Mouse (Mus musculus): ENCODE measurements around the gene Ubac2. TPM values are rescaled to one million over a fixed set of nuclear protein-coding genes. Genes with fewer than 3 reads are reported as not detected.
"Not testable (repeated sequence)": the region's sequence is repeated elsewhere in the genome, so short reads cannot be mapped to it uniquely, and the experiment has no call there.

Gene Ubac2
- total RNA-seq, 2 experiments from 2014 or later = 14.0 to 16.6 TPM

GRCm38 (mm10) chr14:122061376-122061775 is 183.0 kb downstream of the Ubac2 start:
- no peak for ATAC-seq (replicated peaks; ENCODE audit: low FRiP score, low TSS enrichment, poor library complexity, severe bottlenecking)

- ATAC-seq (replicated peaks; ENCODE audit: low FRiP score, low TSS enrichment, poor library complexity, severe bottlenecking) = no peak
These were observed 184.1 kb downstream of the Ubac2 start for GRCm38 (mm10) chr14:122062411-122063090.

- ATAC-seq (replicated peaks; ENCODE audit: low FRiP score, low TSS enrichment, poor library complexity, severe bottlenecking) = no peak
These were observed 185.2 kb downstream of the Ubac2 start for GRCm38 (mm10) chr14:122063599-122063998.

- peak; percentile 71 for ATAC-seq (replicated peaks; ENCODE audit: low FRiP score, low TSS enrichment, poor library complexity, severe bottlenecking)
These were observed 186.1 kb downstream of the Ubac2 start for GRCm38 (mm10) chr14:122064519-122064918.

GRCm38 (mm10) chr14:122066243-122066642 is 187.8 kb downstream of the Ubac2 start:
- ATAC-seq (replicated peaks; ENCODE audit: low FRiP score, low TSS enrichment, poor library complexity, severe bottlenecking) = no peak

- ATAC-seq (replicated peaks; ENCODE audit: low FRiP score, low TSS enrichment, poor library complexity, severe bottlenecking) = not testable (repeated sequence)
These were observed 189.6 kb downstream of the Ubac2 start for GRCm38 (mm10) chr14:122068036-122068435.

- peak; percentile 53 for ATAC-seq (replicated peaks; ENCODE audit: low FRiP score, low TSS enrichment, poor library complexity, severe bottlenecking)
These were observed 190.6 kb downstream of the Ubac2 start for GRCm38 (mm10) chr14:122068801-122069695.

GRCm38 (mm10) chr14:122069948-122070347 is 191.5 kb downstream of the Ubac2 start:
- ATAC-seq (replicated peaks; ENCODE audit: low FRiP score, low TSS enrichment, poor library complexity, severe bottlenecking) = no peak

Other genes starting within 250 kb of the Ubac2 start
- gene Dock9, start 80.8 kb upstream of the Ubac2 start, total RNA-seq (2014; fragmentation: Nextera tagmentation) = 4.4 and 17.7 TPM in 2 replicates
- gene Dock9, start 80.8 kb upstream of the Ubac2 start, total RNA-seq (2017) = 4.0 and 6.6 TPM in 2 replicates
- 0.96 and 1.0 TPM in 2 replicates for gene Gpr18, start 37.2 kb downstream of the Ubac2 start, total RNA-seq (2014; fragmentation: Nextera tagmentation)
- 0.70 and 1.6 TPM in 2 replicates for gene Gpr18, start 37.2 kb downstream of the Ubac2 start, total RNA-seq (2017)
- gene Gpr183, start 86.6 kb downstream of the Ubac2 start, total RNA-seq (2014; fragmentation: Nextera tagmentation) = 0.52 TPM in 1 of 2 replicates, not detected in the other
- 0.94 and 2.7 TPM in 2 replicates for gene Gpr183, start 86.6 kb downstream of the Ubac2 start, total RNA-seq (2017)
- gene Timm8a2, start 156.1 kb downstream of the Ubac2 start, total RNA-seq (2014; fragmentation: Nextera tagmentation) = not detected in 2 replicates
- gene Timm8a2, start 156.1 kb downstream of the Ubac2 start, total RNA-seq (2017) = not detected in 2 replicates
- 41.4 and 48.2 TPM in 2 replicates for gene Tm9sf2, start 228.4 kb downstream of the Ubac2 start, total RNA-seq (2014; fragmentation: Nextera tagmentation)
- gene Tm9sf2, start 228.4 kb downstream of the Ubac2 start, total RNA-seq (2017) = 81.3 and 82.5 TPM in 2 replicates

Data from megakaryocyte-erythroid progenitor cell, adult 5-6 weeks (primary cell).